Mouse (Mus musculus) retina, embryonic 14.5 days (tissue): ENCODE measurements at regions not wholly inside any gene's neighbourhood (a gene's known extent, or its start where the extent isn't known, plus 50 kb on each side); places are given as distances from the start of the nearest gene placed in this dataset.

ENCODE experiments used
- DNase-seq: peaks from one replicate; pipeline ENCODE4 v3.0.0-alpha.2; 2015; ENCODE audit warnings: low spot score

DNA sequence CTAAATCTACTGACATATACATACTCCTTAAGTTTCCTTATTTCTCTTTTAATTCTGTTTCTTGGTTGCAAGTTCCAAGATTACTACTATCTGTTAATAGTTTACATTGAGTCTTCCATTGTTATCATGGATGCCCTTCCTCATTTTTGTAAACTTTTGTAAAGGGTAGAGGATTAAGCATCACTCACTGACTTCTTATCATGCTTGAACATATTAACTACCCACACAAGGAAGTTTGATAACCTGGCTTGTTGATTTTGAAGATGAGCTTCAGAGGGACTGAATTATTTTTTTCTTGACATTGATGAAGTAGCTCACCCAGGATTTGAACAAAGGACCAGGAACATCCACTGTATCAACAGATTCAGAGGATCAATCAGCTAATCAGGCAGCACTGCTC lies 162.8 kb upstream of the Fam98a start:
- no peak for DNase-seq

DNA sequence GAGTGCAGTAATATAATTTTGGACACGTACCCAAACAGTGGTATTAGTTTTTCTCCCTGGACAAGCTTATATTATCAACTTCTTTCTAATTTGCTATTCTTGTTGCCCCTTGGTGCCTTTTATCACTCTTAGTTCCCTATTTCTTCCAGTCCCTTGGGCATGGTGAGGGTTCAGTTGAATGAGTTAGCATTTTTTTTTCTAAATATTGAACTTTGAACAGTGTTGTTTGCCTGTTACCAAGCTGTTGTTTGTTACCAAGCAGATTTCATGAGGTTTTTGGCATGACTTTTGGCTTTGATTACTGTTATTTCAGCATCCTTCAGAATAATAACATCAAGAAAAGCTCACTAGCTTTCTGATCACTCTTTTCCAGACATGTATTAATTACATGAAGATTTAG lies 162.3 kb upstream of the Fam98a start:
- DNase-seq: no peak

DNA sequence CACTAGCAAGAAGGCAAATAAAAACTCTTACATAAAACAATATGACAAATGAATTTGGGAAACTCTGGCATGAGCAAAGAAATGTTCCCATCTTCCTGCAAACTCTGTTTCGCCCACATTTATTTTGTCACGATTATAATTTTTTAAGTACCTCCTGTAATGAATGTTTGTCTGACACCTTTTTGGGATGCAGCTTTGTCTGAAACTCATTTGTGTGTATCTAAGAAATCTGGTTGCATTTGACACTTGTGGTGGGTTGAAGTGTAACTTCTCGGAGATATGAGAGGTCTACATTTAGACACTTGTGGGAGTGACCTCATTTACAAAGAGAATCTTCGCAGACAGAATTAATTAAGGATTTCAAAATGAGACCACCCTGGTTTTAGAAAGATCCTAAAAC lies 155.9 kb upstream of the Fam98a start:
- no peak for DNase-seq

DNA sequence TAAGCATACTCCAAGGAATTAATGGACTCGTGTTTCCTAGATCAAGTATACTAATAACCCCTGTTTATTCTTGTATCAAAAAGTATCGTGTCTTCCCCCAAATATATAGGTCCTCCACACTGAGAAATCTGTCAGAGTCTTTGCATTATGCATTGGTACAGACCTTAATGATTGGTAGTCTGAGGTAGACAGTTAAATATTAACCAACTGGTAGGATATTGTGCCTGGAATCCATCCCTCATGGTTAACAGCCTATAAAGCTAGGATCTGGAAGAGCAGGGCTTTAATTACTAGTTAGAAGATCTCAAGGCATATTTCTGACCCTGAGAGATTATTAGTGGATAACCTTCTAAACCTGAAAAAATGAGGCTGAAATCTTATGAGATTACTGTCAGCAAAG lies 153.6 kb upstream of the Fam98a start:
- DNase-seq: no peak

DNA sequence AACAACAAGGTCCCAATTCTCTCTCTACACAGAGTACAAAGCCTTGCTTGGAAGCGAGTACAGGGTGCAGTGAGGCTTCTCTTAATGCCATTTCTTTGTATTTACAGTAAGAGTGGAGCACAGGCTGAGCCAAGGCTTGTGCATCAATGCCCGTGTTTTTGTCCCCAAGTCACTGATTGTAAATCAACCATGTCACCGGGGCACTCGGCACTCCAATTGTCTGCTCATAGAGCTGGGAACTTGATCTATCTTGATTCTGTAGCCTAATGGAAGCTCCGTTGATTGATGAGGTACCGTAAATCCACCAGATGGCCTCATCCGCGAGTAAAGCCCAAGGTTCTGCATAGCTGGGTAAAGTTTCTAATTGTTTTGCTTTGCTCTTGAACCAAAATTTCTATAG lies 152.1 kb upstream of the Fam98a start:
- DNase-seq: no peak

DNA sequence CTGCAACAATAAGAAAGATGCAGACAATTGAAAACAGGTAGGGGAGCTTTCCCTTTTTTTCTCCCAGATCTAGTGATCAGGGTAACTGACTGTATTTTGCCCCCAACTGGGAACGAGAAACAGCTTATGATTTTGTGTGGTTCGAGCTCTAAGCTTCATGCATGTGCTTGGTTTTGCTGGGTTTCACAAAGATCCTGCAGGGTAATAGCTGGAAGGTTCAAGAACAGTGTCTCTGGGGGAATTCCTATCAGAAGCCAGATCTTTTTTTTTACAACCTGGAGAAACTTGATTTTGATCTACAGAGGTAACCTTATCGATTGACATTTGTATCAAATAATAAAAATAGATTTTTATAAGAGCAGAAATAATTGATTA lies 145.0 kb upstream of the Fam98a start:
- no peak for DNase-seq

DNA sequence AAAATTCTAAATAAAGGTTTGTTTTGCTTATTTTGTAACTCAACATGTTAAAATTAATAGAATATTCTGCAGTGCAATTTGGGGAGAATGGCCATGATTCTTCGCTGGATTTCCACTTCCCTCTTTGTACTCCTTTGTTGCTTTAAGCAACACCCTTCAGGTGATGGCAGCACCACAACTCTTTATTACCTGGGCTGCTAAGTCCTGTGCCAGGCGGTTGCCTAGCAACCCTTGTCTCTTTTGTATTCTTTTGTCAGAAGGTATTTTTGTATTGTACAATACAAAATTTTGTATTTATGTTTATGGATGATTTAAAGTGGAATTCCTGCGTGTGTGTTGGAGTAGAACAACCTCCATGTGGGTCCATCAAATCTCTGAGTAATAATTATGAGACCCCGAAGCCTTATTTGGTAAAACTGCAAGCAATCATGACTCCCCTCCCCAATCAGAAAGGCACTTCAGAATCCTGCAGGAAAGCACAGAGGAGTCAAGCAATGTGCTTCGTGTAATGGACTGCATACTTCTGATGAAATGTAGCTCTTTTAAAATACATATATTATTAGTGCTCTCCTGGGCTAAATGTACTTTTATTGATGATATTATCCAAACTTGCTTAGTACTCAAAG lies 144.5 kb upstream of the Fam98a start:
- DNase-seq: no peak

DNA sequence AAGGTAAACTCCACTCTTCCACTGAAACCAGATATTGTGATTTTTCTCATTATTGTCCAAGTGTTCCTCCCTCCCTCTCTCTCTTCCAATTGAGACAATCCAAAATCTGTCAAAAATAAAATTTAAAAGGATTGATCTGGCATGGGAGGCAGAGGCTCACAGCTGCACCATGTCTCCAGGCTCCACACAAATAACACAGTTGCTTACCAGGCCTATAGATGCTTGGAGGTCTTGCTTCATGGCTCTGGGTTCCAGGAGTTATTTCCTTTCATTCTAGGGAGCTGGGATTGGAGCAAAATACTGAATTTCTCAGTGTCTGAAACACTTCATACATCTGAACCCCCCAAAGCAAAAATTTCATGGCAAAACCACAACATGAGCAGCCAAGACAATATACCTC lies 134.2 kb upstream of the Fam98a start:
- DNase-seq: no peak

DNA sequence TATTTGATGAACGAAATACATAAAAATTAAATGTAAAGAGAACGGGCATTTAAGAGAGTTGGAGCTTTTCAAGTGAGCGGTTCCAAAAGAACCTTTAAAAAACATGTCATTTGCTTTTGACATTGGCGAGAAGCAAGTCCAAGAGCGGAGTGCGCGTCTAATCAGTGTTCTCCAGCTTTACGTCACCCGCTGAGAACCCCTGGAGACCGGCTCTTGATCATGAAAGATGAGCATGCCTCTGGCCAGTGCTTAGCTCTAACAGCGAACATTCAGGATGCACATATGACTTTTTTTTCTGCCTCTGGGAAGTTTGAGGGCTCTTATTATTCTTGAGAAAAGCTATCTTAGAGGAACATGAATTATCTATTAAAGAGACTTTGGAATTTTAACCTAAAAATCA lies 95.2 kb upstream of the Fam98a start:
- DNase-seq: no peak

DNA sequence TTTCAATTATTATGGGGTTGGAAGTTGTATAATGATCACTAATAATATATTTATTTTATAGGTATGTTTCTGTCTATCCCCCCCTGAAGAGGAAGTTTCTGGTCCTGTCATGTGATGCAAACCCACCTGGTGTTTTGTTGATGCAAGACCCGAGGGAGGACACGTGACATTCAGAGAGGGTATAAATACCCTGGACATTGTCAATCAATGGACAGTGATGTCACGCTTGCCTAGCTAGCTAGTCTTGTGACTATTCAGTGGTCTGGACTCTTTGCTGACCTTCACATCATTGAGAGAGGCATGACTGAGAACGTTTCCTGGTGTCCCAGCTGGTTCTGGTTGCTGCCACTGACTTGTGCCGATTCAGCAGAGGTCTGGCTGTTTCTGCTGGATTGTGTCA lies 93.0 kb upstream of the Fam98a start:
- DNase-seq: no peak

DNA sequence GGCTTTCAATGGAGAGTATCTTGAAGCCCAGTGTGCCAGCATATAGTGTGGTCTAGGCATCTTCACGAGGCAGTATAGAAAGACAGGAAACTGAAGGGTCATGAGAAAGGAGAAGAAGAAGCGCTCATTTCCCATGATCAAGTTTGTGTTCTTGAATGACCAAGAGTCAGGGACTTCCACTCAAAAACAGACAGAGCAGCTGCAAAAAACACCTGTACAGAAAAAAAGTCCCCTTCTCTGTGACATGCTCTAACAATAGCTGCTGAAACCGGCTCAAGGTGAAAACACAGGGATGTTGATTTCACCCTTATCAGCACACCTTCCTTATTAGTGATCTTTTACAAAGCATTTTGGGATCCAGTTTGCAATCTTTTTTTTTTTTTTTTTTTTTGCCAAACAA lies 90.6 kb upstream of the Fam98a start:
- DNase-seq: no peak

DNA sequence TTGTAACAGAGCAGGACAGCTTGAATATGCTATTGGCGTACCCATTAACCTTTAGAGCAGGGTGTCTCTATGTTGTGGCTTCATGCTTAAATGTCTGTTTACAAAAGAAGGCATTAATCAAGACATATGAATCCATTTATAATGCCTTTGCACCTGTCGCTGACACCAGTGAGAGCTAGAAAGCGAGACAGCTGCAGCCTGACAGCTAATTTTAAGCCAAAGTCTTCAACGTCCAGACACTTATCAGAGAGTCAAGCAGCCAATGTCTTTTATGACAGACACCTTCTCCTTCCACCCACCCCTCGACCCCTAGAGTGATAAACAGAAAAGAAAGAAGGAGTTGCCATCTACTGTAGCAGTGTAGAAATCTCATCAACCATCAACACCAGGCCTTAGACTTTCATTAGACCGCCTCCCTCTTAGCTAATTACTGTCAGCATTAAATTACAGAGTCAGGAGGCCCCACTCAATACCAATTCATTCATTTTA lies 89.3 kb upstream of the Fam98a start:
- no peak for DNase-seq

DNA sequence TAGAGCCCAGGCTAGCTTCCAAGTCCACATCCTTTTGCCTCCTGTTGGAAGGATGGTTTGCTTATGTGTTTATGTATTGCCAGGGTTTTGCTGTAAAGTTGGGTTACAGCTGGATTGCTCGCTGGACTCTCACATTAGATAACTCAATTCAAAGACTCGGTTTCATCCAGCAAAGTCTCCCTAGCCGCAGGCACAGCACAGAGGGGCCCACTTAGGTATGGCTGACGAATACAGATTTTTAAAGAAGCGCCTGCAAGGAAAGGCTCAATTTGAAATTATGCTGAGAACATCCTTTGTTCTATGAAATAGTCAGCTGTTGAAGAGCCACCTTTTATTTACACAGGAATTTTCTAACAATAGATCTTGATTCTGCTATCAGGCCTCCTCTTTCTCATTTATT lies 88.8 kb upstream of the Fam98a start:
- DNase-seq: no peak

DNA sequence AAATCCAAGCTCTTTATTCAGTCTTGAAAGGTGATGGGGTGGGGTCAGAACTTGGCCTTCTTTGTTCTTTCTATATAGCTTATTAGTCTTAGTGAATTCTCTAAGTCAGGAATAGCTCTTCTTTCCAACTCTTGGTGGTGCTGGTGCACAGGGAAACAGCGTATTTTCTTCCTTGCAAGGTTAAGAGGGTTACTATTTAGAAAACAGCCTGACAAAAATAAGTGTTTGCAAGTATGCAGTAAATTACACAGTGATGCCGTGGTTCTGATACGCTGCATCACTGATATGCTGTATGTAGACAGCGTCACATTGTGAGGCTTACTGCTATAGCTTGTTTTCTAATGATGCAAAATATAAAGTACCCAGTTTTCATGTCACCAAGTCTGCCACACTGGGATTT lies 78.1 kb upstream of the Fam98a start:
- DNase-seq: peak; percentile 44

DNA sequence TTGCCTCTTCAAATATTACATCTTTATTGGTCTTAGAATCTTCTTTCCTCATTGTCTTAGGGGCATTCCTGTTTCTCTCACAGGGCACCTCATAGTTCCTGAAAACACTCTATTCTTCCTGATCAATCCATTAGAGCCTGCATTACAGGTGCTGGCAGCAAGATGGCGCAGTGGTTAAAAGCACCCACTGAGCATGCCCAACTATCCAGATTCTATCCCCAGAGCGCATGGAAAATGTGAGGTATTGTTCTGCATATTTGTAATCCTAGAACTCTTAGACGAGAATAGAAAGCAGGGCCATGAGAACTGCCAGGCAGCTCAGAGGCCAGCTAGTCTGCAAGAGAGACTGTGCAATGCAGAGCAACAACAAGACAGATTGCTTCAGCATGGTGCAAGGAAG lies 67.7 kb upstream of the Fam98a start:
- no peak for DNase-seq

DNA sequence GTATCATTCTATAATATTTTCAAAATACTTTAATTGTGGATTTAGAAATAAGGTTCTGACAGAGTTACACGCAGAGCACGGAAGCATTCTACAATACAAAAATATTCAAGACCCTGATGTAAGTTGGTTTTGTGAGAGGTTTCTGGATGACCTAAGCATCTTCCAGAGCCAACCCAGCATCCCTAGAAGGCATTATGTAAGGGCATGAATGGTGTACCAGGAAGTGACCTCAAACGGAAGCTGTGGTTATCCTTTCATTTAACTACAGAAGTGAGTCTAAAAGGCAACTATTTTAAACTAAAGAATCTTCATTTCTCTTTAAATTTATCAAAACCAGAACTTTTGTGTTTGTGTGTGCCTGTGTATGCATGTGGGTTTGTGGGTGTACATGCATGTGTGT lies 66.8 kb upstream of the Fam98a start:
- DNase-seq: no peak

DNA sequence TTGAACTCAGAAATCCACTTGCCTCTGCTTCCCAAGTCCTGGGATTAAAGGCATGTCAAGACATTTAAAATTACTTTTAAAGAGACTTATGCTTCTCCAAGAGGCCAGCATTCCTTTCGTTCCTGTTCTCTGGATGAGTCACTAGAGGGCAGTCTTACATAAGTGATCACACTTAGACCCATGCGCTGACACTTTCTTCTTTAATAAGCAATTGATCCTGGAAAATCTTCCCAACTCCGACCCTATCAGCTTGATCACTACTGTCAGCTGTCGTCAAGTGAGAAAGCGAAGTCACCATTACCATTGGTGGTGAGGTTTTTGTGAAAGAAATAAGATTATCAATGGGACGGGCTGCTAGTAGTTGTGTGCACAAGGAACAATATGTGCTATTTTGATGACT lies 65.5 kb upstream of the Fam98a start:
- DNase-seq: peak; percentile 93

DNA sequence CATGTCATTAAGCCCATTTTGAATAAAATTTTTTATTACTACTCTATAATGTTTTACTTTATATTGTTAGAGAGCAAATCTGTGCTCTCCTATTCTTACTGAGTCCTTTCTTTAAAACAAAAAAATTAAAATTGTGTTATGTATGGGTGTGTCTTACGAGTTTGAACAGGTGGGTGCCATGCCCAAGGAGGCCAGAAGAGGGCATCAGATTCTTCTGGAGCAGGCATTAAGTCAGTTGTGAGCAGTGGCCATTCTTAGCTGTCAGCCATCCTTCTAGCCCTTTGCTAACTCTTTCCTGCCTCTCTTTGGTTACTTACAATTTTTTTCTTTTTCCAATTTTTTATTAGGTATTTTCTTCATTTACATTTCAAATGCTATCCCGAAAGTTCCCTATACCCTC lies 63.6 kb upstream of the Fam98a start:
- DNase-seq: peak; percentile 50

DNA sequence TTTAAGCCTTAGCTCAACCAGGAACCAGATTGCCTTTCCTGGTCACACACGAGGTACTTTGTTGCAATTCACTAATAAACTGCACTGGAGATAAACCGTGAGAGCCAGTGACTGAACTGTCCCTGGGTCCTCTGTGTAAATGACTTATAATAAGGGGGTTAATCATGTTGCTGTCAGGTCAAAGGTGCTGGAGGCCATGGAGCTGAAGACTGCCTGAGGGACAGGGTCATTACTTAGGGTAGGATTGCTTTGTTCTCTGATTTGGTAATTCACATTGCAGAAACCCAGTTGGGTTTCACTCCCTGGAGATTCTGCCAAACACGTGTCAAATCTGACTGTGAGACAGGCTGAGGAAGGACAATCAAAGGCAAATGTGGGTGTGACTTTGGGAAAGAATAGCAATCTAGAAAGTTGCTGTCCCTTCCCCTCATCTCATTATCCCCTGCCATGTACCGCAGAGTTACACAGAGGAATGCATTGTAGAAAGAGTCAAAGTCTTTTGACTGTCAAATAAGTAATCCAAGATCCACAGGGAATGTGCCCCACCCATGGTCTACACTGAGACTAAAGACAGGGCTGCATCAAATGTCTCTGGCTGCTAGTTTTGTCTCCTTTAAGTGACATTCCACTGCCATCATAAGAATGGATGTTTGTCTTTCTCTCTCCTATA lies 51.8 kb upstream of the Fam98a start:
- peak; percentile 13 for DNase-seq
